Mouse (Mus musculus): ENCODE measurements around the gene Nrxn3. TPM values are rescaled to one million over a fixed set of nuclear protein-coding genes. Genes with fewer than 3 reads are reported as not detected.

The Nrxn3 gene
- under 1 TPM in 1 of 2 experiments, not detected in 1; 0.05 TPM for total RNA-seq (2021)
- long read RNA-seq, experiment 1, result 0 reads
- long read RNA-seq, experiment 2, result 0 reads

DNA sequence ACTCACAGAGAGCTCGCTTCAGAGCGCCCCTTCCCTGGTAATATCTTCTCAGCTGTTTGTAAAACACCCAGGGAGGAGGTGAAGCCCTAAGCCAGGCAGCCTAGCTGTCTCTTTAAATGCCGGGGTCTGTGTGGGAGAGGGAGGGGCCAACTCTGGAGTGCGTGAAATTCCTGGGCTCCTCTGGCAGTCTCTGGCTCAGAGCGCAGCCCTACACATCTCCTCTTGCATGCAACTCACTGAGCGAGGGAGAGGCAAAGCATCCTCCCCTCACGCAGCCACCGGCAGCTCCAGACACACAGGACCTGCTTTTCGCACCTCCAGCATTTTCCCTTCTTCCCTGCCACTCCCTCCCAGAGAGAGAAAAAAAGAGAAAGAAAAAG, at the start of gene Nrxn3:
Gene Nrxn3 (plus strand): TSS at position 186 of the 380 bp plus-strand sequence.
- no peak for DNase-seq

- DNase-seq, result no peak
Measured at GRCm38 (mm10) chr12:88704159-88704846, 18.4 kb upstream of the Nrxn3 start.

- no peak for DNase-seq
Measured at GRCm38 (mm10) chr12:88705959-88706358, 16.7 kb upstream of the Nrxn3 start.

- DNase-seq, result no peak
Measured at GRCm38 (mm10) chr12:88707786-88708185, 14.9 kb upstream of the Nrxn3 start.

- no peak for DNase-seq
Measured at GRCm38 (mm10) chr12:88709223-88709622, 13.5 kb upstream of the Nrxn3 start.

GRCm38 (mm10) chr12:88713456-88713855, 9.2 kb upstream of the Nrxn3 start:
- DNase-seq, result no peak

DNA sequence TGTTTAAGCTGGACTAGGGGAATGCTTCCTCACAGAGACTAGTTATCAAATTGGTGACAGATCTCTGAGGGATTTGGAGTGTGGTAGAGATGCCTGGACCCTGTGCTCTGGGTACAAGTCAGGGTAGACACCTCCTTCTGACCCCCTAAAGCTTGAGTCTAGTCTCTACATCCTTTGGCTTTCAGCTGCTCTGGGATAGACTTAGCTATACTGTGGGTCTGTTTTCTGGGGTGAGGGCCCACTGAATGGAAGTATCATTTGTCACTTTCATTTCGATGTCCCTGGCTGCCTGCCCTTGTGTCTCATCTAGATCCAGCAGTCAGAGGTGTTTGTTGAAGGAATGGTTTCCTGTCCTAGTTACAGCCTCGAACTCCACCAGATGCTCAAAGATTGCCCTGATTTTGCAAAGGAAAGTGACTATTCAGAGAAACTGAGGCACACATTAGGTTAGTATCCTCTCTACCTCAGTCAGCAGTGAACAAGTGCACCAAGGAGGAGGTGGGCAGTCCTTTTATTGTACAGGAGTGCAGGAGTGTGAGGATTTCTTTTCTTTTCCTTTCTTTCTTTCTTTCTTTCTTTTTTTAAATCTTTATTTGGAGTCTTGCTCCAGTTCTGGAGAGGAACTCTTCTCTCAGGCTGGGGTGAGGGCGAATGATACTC, 515 bp upstream of the Nrxn3 start:
- no peak for DNase-seq

- DNase-seq, result no peak
Measured at GRCm38 (mm10) chr12:88726316-88726715, 3.6 kb downstream of the Nrxn3 start.

DNA sequence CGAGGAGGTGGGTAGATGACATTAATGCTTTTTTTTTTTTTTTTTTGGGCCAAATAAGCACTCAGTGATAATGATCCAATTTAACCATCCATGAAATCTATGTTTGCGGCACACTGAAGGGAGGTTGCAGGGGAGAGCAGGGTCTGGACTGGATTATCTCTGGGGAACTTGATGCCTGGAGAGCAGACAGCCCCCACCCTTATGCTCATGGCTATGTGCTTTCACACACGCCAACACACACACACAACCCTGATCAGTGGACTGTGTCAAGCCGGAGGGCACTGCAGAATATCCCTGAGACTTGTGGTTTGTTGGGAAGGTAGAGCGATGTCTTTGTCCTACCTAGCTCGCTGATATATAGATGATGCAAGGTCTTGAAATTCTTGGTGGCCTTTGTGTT, 4.1 kb downstream of the Nrxn3 start:
- no peak for DNase-seq

GRCm38 (mm10) chr12:88730720-88731119, 8.0 kb downstream of the Nrxn3 start:
- DNase-seq, result no peak

DNA sequence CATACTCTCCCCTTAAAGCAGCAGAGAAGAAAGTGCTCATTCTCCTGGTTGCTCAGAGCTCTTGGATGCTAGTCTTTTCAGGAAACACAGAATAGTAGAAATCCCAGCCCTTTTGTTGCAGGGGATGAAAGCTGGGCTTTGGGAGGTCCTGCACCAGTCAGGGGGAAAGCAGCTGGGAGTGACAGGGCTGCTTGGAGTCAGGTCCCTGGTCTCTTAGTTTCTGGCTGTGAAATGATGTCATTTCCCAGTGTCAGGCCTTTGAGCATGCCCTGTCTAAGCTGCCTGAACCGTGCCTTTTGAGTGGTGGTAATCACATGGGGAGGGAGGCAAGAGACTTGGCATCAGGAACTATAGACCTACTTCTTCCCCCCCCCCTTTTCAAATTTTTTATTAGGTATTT, 12.4 kb downstream of the Nrxn3 start:
- DNase-seq, result no peak

- DNase-seq, result no peak
Measured at GRCm38 (mm10) chr12:88737081-88737480, 14.4 kb downstream of the Nrxn3 start.

- DNase-seq, result no peak
Measured at GRCm38 (mm10) chr12:88738616-88739015, 15.9 kb downstream of the Nrxn3 start.

- no peak for DNase-seq
Measured at GRCm38 (mm10) chr12:88746788-88747187, 24.1 kb downstream of the Nrxn3 start.

DNA sequence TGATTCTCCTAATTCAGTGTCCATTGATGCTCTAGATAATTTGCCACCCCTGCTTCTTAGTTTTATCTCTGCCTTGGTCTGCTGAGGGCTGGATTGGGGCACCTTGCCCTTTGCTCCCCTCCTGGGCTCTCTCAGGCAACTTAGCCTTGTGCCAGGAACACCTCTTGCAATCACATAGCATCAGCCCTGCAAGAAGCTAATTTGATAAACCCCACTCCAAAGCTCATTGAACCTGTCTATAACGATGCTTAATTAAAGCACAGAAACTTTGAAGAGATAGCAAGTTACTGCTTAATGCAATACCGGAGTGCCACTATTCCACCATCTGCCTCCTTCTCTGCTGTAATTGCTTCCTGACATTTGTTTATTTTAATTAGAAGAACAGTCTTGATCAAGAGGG, 42.1 kb downstream of the Nrxn3 start:
- DNase-seq, result no peak

- DNase-seq, result no peak
Measured at GRCm38 (mm10) chr12:88774666-88775065, 52.0 kb downstream of the Nrxn3 start.

DNA sequence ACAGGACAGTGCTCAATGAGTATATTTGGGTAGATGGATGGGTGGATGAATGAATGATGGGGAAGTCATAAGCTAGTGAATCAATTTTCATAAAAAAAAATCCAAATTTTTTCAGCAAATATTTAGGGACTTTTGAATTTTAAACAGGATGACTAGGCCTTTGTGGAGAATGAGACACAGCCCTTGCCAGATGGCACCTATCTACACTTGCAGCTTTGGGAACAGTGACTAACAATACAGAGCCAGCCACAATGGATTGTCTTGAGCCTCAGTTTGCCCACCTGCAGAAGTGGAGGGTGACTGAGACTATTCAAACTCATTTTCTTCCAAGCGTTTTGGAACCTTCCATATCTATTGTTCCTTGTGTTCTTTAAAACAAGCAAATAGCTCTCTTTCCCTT, 55.4 kb downstream of the Nrxn3 start:
- no peak for DNase-seq

DNA sequence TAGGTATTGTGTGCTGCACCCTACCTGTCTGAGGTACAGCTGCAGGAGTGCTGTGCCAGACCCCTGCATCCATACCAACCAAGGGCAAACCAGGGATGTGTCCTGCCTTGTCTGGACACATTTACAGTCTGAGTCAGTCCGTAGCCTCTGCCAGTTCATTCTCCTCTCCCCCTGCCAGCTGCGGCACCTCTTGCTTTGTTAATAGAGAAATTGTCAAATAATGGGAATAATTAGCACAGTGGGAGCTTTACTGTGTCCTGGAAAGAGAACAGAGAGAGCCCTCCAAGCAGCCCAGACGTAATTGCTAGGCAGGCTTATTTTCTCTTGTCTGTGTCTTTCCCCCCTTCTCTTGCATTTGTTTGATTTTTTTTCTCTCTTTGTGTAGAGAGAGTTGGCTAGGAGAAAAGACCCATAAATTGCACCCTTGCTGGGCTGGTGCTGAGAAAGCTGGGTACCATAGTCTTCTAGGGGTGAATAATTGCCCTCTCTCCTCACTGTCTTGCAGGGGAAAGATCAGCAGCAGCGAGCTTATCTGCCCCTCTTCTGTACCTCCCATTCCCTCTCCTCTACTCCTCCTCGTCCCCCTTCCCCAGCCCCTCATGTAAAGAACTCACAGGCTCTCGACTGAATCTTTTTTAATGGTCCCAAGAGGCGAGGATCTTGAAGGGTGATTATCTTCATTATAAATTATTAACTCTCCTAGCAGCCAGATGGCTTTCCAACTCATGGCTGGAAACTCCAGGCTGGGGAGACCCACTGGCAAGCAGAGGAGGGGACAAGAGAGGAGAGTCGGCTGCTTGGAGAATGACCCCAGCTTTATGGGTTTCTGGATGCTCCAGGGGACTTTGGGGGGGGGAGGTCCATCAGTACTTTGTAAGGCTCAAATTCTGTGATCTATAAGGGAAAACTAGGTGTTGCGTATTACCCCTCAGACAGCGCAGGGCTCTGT, 61.8 kb downstream of the Nrxn3 start:
- no peak for DNase-seq

- DNase-seq, result no peak
Measured at GRCm38 (mm10) chr12:88793314-88793713, 70.6 kb downstream of the Nrxn3 start.

GRCm38 (mm10) chr12:88800990-88801655, 78.4 kb downstream of the Nrxn3 start:
- no peak for DNase-seq

DNA sequence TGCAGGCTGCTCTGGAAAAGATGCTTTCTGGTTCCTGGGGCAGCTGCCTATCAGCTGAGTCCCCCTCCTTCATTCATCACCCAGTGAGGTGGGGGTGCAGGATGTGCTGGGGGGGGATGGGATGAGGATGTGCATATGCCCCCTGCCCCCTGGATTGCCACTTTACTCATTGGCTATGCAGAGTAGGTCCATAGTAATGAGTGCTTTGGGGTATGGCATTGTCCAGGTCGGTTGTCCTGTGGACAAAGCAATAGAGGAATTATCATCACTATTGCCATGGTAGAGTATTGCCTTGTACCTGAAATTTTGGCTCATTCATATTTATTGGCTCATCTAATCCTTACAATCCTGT, 79.0 kb downstream of the Nrxn3 start:
- no peak for DNase-seq

DNA sequence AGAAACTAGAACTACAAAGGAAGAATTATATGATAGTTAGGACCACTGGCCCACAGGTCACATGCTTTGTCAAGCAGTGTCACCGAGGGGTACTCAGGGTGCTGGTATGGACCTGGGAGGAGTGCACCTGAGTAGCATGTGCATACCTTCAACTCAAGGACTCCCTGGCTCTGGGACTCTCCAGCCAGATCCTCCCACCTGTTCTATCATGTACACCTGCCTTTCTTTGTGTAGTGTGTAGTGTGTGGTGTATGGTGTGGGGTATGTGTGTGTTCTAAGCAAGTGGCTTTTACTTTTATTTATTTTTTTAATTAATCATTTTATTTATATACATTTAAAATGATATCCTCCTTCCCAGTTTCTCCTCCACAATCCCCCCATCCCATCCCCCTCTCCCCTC, 86.3 kb downstream of the Nrxn3 start:
- no peak for DNase-seq
